Mouse (Mus musculus): ENCODE data around the gene AL732309.1. TPM values are rescaled to one million over a fixed set of nuclear protein-coding genes. Genes with fewer than 3 reads are reported as not detected.
A peak's percentile ranks its signal among the peaks of the same experiment; 100 is the strongest.

Gene AL732309.1
- total and polyA plus RNA-seq, 3 experiments, result 4.8 to 11.5 TPM; not detected in 1

DNA sequence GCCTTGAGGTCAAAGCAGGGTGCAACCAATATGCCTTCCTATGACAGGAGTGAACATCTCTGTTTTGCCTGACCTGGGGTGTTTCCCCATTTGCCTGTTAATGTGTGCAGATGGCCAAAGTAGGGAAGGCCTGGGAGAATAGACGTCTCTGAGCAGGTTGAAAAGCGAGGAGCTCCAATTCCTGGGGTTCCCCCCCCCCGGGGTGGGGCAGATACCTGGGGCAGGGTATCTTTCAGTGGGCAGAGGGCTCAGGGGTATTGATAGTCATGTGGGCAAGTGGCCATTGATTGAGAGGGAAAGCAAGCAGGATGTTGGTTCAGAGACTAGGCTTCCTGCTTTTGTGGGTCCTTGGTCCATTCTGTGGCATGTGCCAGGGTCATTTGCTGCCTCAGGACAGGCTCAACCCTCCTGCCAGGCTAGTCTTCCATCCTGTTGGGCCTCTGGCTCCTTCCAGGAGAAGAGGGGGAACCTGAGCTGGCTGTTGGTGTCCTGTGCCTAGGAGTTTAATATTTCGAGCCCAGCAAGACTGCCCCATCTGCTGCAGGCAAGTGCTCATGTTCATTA lies 21.2 kb upstream of the AL732309.1 start:
- no peak for DNase-seq (ENCODE audit: low read depth, low spot score)
- Histone ChIP-seq H3K9me3 (replicated peaks; ENCODE audit: insufficient read depth, low read length) (no peaks in the 10 kb centered on the region), H3K79me2 (ENCODE audit: control insufficient read depth, insufficient read depth, low read length, poor library complexity) (peaks cover 72% of the 10 kb centered on the region), H3K27me3 (ENCODE audit: control insufficient read depth in 1 of 2, insufficient read depth in 2 of 2, low read length in 2 of 2) (no peaks in the 10 kb centered on the region), H3K4me3 (ENCODE audit: control insufficient read depth in 1 of 2, insufficient read depth in 1 of 2, low read depth in 2 of 2, low read length in 2 of 2) (no peak overlapping the region), H3K36me3 (ENCODE audit: control insufficient read depth in 1 of 2, insufficient read depth in 2 of 2, low read length in 2 of 2) (peaks cover 0 to 41% of the 10 kb centered on the region in 2 experiments; a peak in 3 of 4 replicates), H3K9ac (ENCODE audit: control insufficient read depth, low read depth, low read length, poor library complexity, severe bottlenecking) (no peak overlapping the region; the same call in 1 of the 2 replicates), H3K27ac (ENCODE audit: control insufficient read depth, low read depth, low read length) (peak overlapping the region; percentile 29), H3K4me1 (ENCODE audit: control insufficient read depth in 1 of 2, insufficient read depth in 2 of 2, low read length in 2 of 2) (peaks cover 10 to 53% of the 10 kb centered on the region in 2 experiments)
- no peak for TF ChIP-seq ZNF384 (IDR thresholded peaks at IDR 0.05; ENCODE audit: low read depth, low read length)
- peak; percentile 53; the same call in 1 of the 2 replicates for TF ChIP-seq ETS1 (IDR thresholded peaks at IDR 0.05; ENCODE audit: low read depth, low read length)
- TF ChIP-seq CHD2 (IDR thresholded peaks at IDR 0.05; ENCODE audit: low read length), result no peak

- peak overlapping the region; percentile 66 for H3K9ac ChIP-seq (ENCODE audit: control insufficient read depth, low read depth, low read length, poor library complexity, severe bottlenecking)
- H3K4me3 ChIP-seq (ENCODE audit: control insufficient read depth in 1 of 2, insufficient read depth in 1 of 2, low read depth in 2 of 2, low read length in 2 of 2), result peak overlapping the region; percentile 46 to 63
- DNase-seq (ENCODE audit: low read depth, low spot score), result peak; percentile 51
- peaks cover 70% of the 10 kb centered on the region for H3K79me2 ChIP-seq (ENCODE audit: control insufficient read depth, insufficient read depth, low read length, poor library complexity)
- H3K36me3 ChIP-seq (ENCODE audit: control insufficient read depth in 1 of 2, insufficient read depth in 2 of 2, low read length in 2 of 2), result peaks cover 0 to 41% of the 10 kb centered on the region in 2 experiments; a peak in 3 of 4 replicates
- peak overlapping the region; percentile 70 for H3K27ac ChIP-seq (ENCODE audit: control insufficient read depth, low read depth, low read length)
- H3K27me3 ChIP-seq (ENCODE audit: control insufficient read depth in 1 of 2, insufficient read depth in 2 of 2, low read length in 2 of 2), result no peaks in the 10 kb centered on the region
- H3K4me1 ChIP-seq (ENCODE audit: control insufficient read depth in 1 of 2, insufficient read depth in 2 of 2, low read length in 2 of 2), result peaks cover 10 to 53% of the 10 kb centered on the region in 2 experiments
- TF ChIP-seq GATA1 (IDR thresholded peaks at IDR 0.05; ENCODE audit: low read depth, low read length), result no peak
- 0 out of 4 replicates have a peak, but pooled peaks of 1 of the 2 experiments have one; percentile 18 for TF ChIP-seq POLR2A (IDR thresholded peaks at IDR 0.05; ENCODE audit: control insufficient read depth in 1 of 2, insufficient read depth in 1 of 2, low read depth in 1 of 2, low read length in 2 of 2, poor library complexity in 1 of 2)
- no peaks in the 10 kb centered on the region for H3K9me3 ChIP-seq (replicated peaks; ENCODE audit: insufficient read depth, low read length)
Observed at GRCm38 (mm10) chr2:25267241-25267640, 20.6 kb upstream of the AL732309.1 start.

DNA sequence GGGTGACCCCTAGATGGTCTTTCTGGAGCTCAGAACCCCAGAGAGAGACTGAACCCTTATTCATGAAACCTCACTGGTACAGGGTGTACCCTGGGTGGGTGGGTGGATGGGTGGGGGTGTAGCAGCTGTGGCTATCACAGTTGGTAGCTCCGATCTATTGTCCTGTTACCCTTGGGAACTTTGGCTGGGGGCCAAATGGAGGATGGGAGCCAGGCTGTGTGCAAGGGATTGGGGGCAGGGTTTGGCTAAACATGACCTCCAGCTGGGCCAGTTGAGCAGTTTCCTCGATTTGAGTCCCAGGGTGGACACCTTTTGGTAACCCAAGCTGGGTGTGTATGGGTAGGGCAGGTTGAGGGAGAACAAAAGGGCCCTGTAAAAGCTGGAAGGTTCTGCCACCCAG lies 20.1 kb upstream of the AL732309.1 start:
- Histone ChIP-seq H3K4me3 (ENCODE audit: control insufficient read depth in 1 of 2, insufficient read depth in 1 of 2, low read depth in 2 of 2, low read length in 2 of 2) (peak overlapping the region; percentile 46 to 63), H3K9me3 (replicated peaks; ENCODE audit: insufficient read depth, low read length) (no peaks in the 10 kb centered on the region), H3K27ac (ENCODE audit: control insufficient read depth, low read depth, low read length) (peak overlapping the region; percentile 70), H3K4me1 (ENCODE audit: control insufficient read depth in 1 of 2, insufficient read depth in 2 of 2, low read length in 2 of 2) (peaks cover 10 to 53% of the 10 kb centered on the region in 2 experiments), H3K36me3 (ENCODE audit: control insufficient read depth in 1 of 2, insufficient read depth in 2 of 2, low read length in 2 of 2) (peaks cover 0 to 41% of the 10 kb centered on the region in 2 experiments; a peak in 3 of 4 replicates), H3K27me3 (ENCODE audit: control insufficient read depth in 1 of 2, insufficient read depth in 2 of 2, low read length in 2 of 2) (no peaks in the 10 kb centered on the region), H3K79me2 (ENCODE audit: control insufficient read depth, insufficient read depth, low read length, poor library complexity) (peaks cover 66% of the 10 kb centered on the region), H3K9ac (ENCODE audit: control insufficient read depth, low read depth, low read length, poor library complexity, severe bottlenecking) (peak overlapping the region; percentile 66)
- DNase-seq (ENCODE audit: low read depth, low spot score), result peak; percentile 28
- TF ChIP-seq UBTF (IDR thresholded peaks at IDR 0.05; ENCODE audit: borderline replicate concordance, insufficient read depth, low read depth, low read length) (no peak), POLR2AphosphoS5 (IDR thresholded peaks at IDR 0.05; ENCODE audit: borderline replicate concordance, low read depth, low read length) (no peak), BHLHE40 (IDR thresholded peaks at IDR 0.05; ENCODE audit: borderline replicate concordance, low read depth, low read length) (no peak), NRF1 (IDR thresholded peaks at IDR 0.05; ENCODE audit: insufficient read depth, low read depth, low read length, poor library complexity, severe bottlenecking) (no peak), TCF12 (IDR thresholded peaks at IDR 0.05; ENCODE audit: low read depth, low read length) (no peak), POLR2A (IDR thresholded peaks at IDR 0.05; ENCODE audit: control insufficient read depth in 1 of 2, insufficient read depth in 1 of 2, low read depth in 1 of 2, low read length in 2 of 2, poor library complexity in 1 of 2) (no peak), EP300 (IDR thresholded peaks at IDR 0.05; ENCODE audit: low read depth in 1 of 2, low read length in 2 of 2) (no peak), GABPA (IDR thresholded peaks at IDR 0.05; ENCODE audit: low read depth, low read length) (no peak), GATA1 (IDR thresholded peaks at IDR 0.05; ENCODE audit: low read depth, low read length) (no peak), SMC3 (IDR thresholded peaks at IDR 0.05; ENCODE audit: low read depth, low read length) (no peak), E2F4 (IDR thresholded peaks at IDR 0.05; ENCODE audit: borderline replicate concordance, low read depth, low read length) (no peak), MYC (IDR thresholded peaks at IDR 0.05; ENCODE audit: low read depth, low read length) (no peak), MAX (IDR thresholded peaks at IDR 0.05; ENCODE audit: low read length) (no peak), RAD21 (IDR thresholded peaks at IDR 0.05; ENCODE audit: low read depth, low read length) (no peak), KAT2A (conservative IDR thresholded peaks at IDR 0.05; ENCODE audit: low read depth, low read length) (no peak), USF2 (IDR thresholded peaks at IDR 0.05; ENCODE audit: borderline replicate concordance in 1 of 2, insufficient read depth in 1 of 2, low read depth in 1 of 2, low read length in 2 of 2) (no peak), NELFE (IDR thresholded peaks at IDR 0.05; ENCODE audit: low read depth, low read length) (no peak), CTCF (IDR thresholded peaks at IDR 0.05 in 2 of 3, conservative IDR thresholded peaks at IDR 0.05 in 1 of 3; ENCODE audit: control insufficient read depth in 1 of 3, insufficient read depth in 1 of 3, low read depth in 2 of 3, low read length in 3 of 3, poor library complexity in 1 of 3, severe bottlenecking in 1 of 3) (no peak)
